Mouse (Mus musculus) hindbrain, postnatal 0 days (tissue): ENCODE results near the gene Wdr20. TPM values are rescaled to one million over a fixed set of nuclear protein-coding genes. Genes with fewer than 3 reads are reported as not detected.

Source experiments
- ATAC-seq: fragments of 200-750 bp; cut with Nextera tagmentation; 2 replicates; pipeline ENCODE4 v1.8.0; 2017; ENCODE audit warnings: mild to moderate bottlenecking, moderate TSS enrichment, moderate library complexity
- DNase-seq: peaks from one replicate; pipeline ENCODE4 v3.0.0-alpha.2; 2015; ENCODE audit warnings: low spot score
- H3K27ac ChIP-seq: fragments of 300-500 bp; sonication (generic); 2 replicates; pipeline ENCODE4 v1.5.1; 2014; ENCODE audit warnings: mild to moderate bottlenecking
- H3K27me3 ChIP-seq: fragments of 300-500 bp; sonication (generic); 2 replicates; pipeline ENCODE4 v1.6.1; 2014; ENCODE audit warnings: low read length, mixed read lengths; ENCODE audit not compliant: insufficient read depth
- H3K36me3 ChIP-seq: fragments of 300-500 bp; sonication (generic); 2 replicates; pipeline ENCODE4 v1.6.1; 2014; ENCODE audit warnings: low read length, mixed read lengths; ENCODE audit not compliant: insufficient read depth
- H3K4me1 ChIP-seq: fragments of 300-500 bp; sonication (generic); 2 replicates; pipeline ENCODE4 v1.6.1; 2014; ENCODE audit warnings: antibody characterized with exemption, low read length, mixed read lengths; ENCODE audit not compliant: insufficient read depth
- H3K4me2 ChIP-seq: fragments of 300-500 bp; sonication (generic); 2 replicates; pipeline ENCODE4 v1.6.1; 2014; ENCODE audit warnings: low read depth, mild to moderate bottlenecking, low read length, moderate library complexity, mixed read lengths
- H3K4me3 ChIP-seq: fragments of 300-500 bp; sonication (generic); 2 replicates; pipeline ENCODE4 v1.5.1; 2014; ENCODE audit warnings: low read length
- H3K9ac ChIP-seq: fragments of 300-500 bp; sonication (generic); replicated peaks from 2 replicates; pipeline ENCODE4 v1.6.1; 2014; ENCODE audit warnings: mild to moderate bottlenecking, low read length, moderate library complexity, mixed read lengths
- H3K9me3 ChIP-seq: fragments of 300-500 bp; sonication (generic); 2 replicates; pipeline ENCODE4 v1.6.1; 2016; ENCODE audit warnings: low read length, mixed read lengths
- CTCF ChIP-seq: IDR thresholded peaks from 2 replicates; pipeline ENCODE4 v1.5.1; 2016; ENCODE audit warnings: antibody characterized with exemption, control low read depth, low read depth
- WGBS: fragments of 180-500 bp; shearing (Covaris S2); extraction: QIAGEN DNeasy Blood & Tissue Kit; methylation state at CpG from one replicate; pipeline ENCODE4 v1.1.7; 2014; 5-methylcytosine and 5-hydroxymethylcytosine counted together
- polyA plus RNA-seq: library from polyadenylated mRNA; unstranded; fragments of >200 nt; fragmentation: Nextera tagmentation; extraction: Ambion mirVana; gene quantifications from 2 replicates; pipeline ENCODE4 v1.2.1, GENCODE M21; 2015
- total RNA-seq: library from RNA; depleted of rRNA; stranded (reverse); fragments of >200 nt; gene quantifications from 2 replicates; pipeline ENCODE4 v1.2.3, GENCODE M21; 2014

The Wdr20 gene
- total and polyA plus RNA-seq, 2 experiments from 2014 or later, result 17.1 to 28.8 TPM

GRCm38 (mm10) chr12:110813132-110813531 is 75.4 kb downstream of the Wdr20 start:
- no peak for TF ChIP-seq CTCF
- ATAC-seq, result no peak
- no peaks in the 10 kb centered on the region for H3K9me3 ChIP-seq
- H3K4me2 ChIP-seq, result no peak overlapping the region
- no peak overlapping the region for H3K27ac ChIP-seq
- DNase-seq, result no peak
- 92% methylated on average over 9 of the region's 9 CpGs for WGBS
- no peak overlapping the region for H3K9ac ChIP-seq
- H3K4me1 ChIP-seq, result no peaks in the 10 kb centered on the region
- H3K27me3 ChIP-seq, result no peaks in the 10 kb centered on the region
- no peaks in the 10 kb centered on the region for H3K36me3 ChIP-seq
- H3K4me3 ChIP-seq, result no peak overlapping the region

DNA sequence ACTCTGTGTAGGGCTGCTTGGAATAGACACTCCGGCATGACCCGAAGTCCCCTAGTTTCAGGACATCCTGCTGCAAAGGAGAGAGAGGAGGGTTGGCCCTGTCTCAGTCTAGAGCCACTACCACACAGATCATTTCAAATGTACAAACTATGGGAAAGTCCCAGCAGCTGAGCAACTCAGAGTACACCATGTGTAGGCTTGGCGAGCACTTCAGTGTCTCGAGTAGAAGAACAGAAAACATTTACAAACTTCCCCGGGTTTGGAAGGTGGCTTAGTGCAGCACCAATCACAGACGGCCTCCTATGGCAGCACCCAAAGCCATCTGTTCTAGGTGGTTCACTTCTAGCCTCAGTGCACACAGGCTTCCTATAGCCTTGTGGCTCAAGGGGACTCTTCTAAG is 75.9 kb downstream of the Wdr20 start:
- Histone ChIP-seq H3K9me3 (no peaks in the 10 kb centered on the region), H3K27ac (no peak overlapping the region), H3K27me3 (no peaks in the 10 kb centered on the region), H3K36me3 (no peaks in the 10 kb centered on the region), H3K4me2 (no peak overlapping the region), H3K9ac (no peak overlapping the region), H3K4me3 (no peak overlapping the region), H3K4me1 (no peaks in the 10 kb centered on the region)
- DNase-seq (no peak), ATAC-seq (no peak)
- TF ChIP-seq CTCF, result no peak
- 94% methylated on average over 6 of the region's 6 CpGs for WGBS

DNA sequence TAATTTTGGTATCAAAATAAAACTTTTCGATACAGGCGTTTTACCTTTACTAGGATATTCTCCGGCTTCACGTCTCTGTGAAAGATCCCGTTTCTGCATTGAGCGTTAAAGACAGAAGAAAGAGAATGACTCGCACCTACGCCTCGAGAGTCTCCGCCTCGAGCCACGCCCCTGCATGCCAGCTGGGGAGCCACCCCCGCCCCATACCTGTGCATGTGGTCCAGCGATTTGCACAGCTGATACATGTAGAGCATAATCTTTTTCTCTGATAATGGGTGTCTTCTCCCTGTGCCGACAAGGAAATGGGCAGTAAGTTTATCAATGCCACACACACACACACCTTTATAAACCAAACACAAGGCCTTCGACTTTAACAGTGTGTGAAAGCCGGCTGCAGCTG is 77.2 kb downstream of the Wdr20 start:
- no peaks in the 10 kb centered on the region for H3K9me3 ChIP-seq
- no peak overlapping the region for H3K4me2 ChIP-seq
- no peak overlapping the region for H3K4me3 ChIP-seq
- ATAC-seq, result no peak
- H3K27me3 ChIP-seq, result no peaks in the 10 kb centered on the region
- no peaks in the 10 kb centered on the region for H3K4me1 ChIP-seq
- WGBS, result 81% methylated on average over 17 of the region's 17 CpGs
- H3K27ac ChIP-seq, result no peak overlapping the region
- TF ChIP-seq CTCF, result no peak
- no peaks in the 10 kb centered on the region for H3K36me3 ChIP-seq
- no peak for DNase-seq
- H3K9ac ChIP-seq, result no peak overlapping the region

DNA sequence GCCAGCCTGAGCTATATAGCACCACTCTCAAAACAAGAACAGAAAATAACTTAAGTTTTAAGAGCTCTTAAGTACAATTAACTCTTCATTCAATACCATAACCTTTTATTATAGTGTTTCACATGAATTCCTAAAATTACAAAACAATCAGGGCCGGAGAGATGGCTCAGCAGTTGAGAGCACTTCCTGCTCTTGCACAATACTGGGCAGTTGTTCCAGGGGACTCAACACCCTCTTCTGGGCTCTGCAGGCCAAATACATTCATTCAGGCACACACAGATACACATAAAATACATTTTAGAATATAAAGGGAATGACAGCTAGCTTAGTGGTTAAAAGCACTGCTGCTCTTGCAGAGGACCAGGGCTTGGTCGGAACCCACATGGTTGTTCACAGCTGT is 79.1 kb downstream of the Wdr20 start:
- DNase-seq (no peak), ATAC-seq (no peak)
- Histone ChIP-seq H3K9me3 (no peaks in the 10 kb centered on the region), H3K27ac (no peak overlapping the region), H3K4me3 (no peak overlapping the region), H3K27me3 (no peaks in the 10 kb centered on the region), H3K36me3 (no peaks in the 10 kb centered on the region), H3K9ac (no peak overlapping the region), H3K4me2 (no peak overlapping the region), H3K4me1 (no peaks in the 10 kb centered on the region)
- 93% methylated on average over 2 of the region's 2 CpGs for WGBS
- TF ChIP-seq CTCF, result no peak

GRCm38 (mm10) chr12:110819367-110819766 is 81.6 kb downstream of the Wdr20 start:
- Histone ChIP-seq H3K27me3 (no peaks in the 10 kb centered on the region), H3K9ac (no peak overlapping the region), H3K4me1 (no peaks in the 10 kb centered on the region), H3K27ac (no peak overlapping the region), H3K4me3 (no peak overlapping the region), H3K4me2 (no peak overlapping the region), H3K9me3 (no peaks in the 10 kb centered on the region), H3K36me3 (no peaks in the 10 kb centered on the region)
- no peak for DNase-seq
- no peak for ATAC-seq
- WGBS, result 87% methylated on average over 8 of the region's 8 CpGs
- TF ChIP-seq CTCF, result no peak

- Histone ChIP-seq H3K27me3 (no peaks in the 10 kb centered on the region), H3K4me2 (no peak overlapping the region), H3K9ac (no peak overlapping the region), H3K36me3 (no peaks in the 10 kb centered on the region), H3K9me3 (no peaks in the 10 kb centered on the region), H3K4me1 (no peaks in the 10 kb centered on the region), H3K27ac (no peak overlapping the region), H3K4me3 (no peak overlapping the region)
- 89% methylated on average over 2 of the region's 2 CpGs for WGBS
- no peak; the same call in 1 of the 2 replicates for TF ChIP-seq CTCF
- ATAC-seq (no peak), DNase-seq (no peak)
Observed at GRCm38 (mm10) chr12:110821787-110822186, 84.0 kb downstream of the Wdr20 start.

GRCm38 (mm10) chr12:110822366-110822765 is 84.6 kb downstream of the Wdr20 start:
- WGBS, result 91% methylated on average over 7 of the region's 7 CpGs
- Histone ChIP-seq H3K4me2 (no peak overlapping the region), H3K9ac (no peak overlapping the region), H3K9me3 (no peaks in the 10 kb centered on the region), H3K36me3 (no peaks in the 10 kb centered on the region), H3K27ac (no peak overlapping the region), H3K27me3 (no peaks in the 10 kb centered on the region), H3K4me3 (no peak overlapping the region), H3K4me1 (no peaks in the 10 kb centered on the region)
- no peak for TF ChIP-seq CTCF
- ATAC-seq (no peak), DNase-seq (no peak)
